Comparison of ENCODE assay signal across 17 mouse cellular contexts in the genomic region with DNA sequence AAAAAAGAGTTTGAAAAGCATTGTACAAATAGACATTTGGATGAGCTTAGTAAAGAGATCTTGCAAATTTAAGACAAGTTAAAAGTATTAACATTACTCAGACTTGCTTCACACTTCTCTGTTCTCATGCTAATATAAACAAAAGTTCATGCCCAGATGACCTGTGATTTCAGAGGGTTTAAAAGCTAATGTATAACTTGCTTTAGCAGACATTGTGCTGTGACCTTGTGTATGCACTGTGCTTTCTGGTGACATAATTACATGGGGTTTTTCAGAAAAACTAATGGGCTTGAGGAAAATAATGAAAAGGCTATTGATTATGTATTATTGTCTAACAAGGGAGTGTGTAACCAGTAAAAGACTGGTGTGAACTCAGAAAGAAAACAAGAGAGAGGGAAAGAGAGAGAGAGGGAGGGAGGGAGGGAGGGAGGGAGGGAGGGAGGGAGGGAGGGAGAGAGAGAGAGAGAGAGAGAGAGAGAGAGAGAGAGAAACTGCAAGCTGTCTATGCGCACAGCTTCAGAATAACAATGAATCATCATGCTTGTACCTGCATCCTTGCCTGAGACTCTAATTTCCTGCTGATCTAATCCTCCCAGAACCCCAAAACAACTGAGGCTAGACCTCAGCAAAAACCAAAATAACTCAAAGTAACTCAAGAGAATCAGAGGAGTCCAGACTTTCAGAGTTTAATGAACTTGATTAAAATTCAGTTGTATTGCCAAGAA.
"Had no signal": no experiment of that assay in that cellular context is flagged by ENCODE, and none has a peak within 500 bp of the region (broad histone marks: within the 10 kb centered on the region; RNA-seq: fewer than 3 reads in every experiment).

No protein-coding gene starts in this region.

- ATAC-seq: lung, postnatal 0 days; midbrain, embryonic 13.5 days; midbrain, embryonic 15.5 days had no signal

- DNase-seq: lung, adult 2 months; lung, postnatal 14 days; lung, postnatal 36 days; right cerebral cortex, postnatal 14 days; thymus, adult 2 months; thymus, postnatal 25 days; thymus, postnatal 4 days had no signal

- H3K4me3 ChIP-seq: lung, embryonic 15.5 days; megakaryocyte, embryonic 14.5 days; midbrain, embryonic 13.5 days; midbrain, embryonic 15.5 days; neural tube, embryonic 12.5 days; stomach, embryonic 15.5 days had no signal

- H3K4me1 ChIP-seq: lung, embryonic 15.5 days; megakaryocyte, embryonic 14.5 days; midbrain, embryonic 13.5 days; midbrain, embryonic 15.5 days; neural tube, embryonic 12.5 days; stomach, embryonic 15.5 days had no signal

- H3K9ac ChIP-seq: lung, embryonic 15.5 days; midbrain, embryonic 13.5 days; midbrain, embryonic 15.5 days; neural tube, embryonic 12.5 days; stomach, embryonic 15.5 days had no signal

- H3K9me3 ChIP-seq: lung, embryonic 15.5 days; midbrain, embryonic 13.5 days; midbrain, embryonic 15.5 days; neural tube, embryonic 12.5 days; stomach, embryonic 15.5 days had no signal

- H3K4me2 ChIP-seq: lung, embryonic 15.5 days; midbrain, embryonic 11.5 days; midbrain, embryonic 13.5 days; midbrain, embryonic 15.5 days; neural tube, embryonic 12.5 days; stomach, embryonic 15.5 days had no signal

- H3K27ac ChIP-seq: lung, embryonic 15.5 days; macrophage; midbrain, embryonic 13.5 days; midbrain, embryonic 15.5 days; neural tube, embryonic 12.5 days; stomach, embryonic 15.5 days; stomach, postnatal 0 days had no signal

- H3K27me3 ChIP-seq: lung, embryonic 15.5 days; megakaryocyte, embryonic 14.5 days; midbrain, embryonic 13.5 days; midbrain, embryonic 15.5 days; neural tube, embryonic 12.5 days; stomach, embryonic 15.5 days had no signal

- H3K36me3 ChIP-seq: lung, embryonic 15.5 days; midbrain, embryonic 13.5 days; midbrain, embryonic 15.5 days; neural tube, embryonic 12.5 days; stomach, embryonic 15.5 days had no signal
